Mouse (Mus musculus) ES-E14 (cell line): ENCODE results near the gene Gm44579. TPM values are rescaled to one million over a fixed set of nuclear protein-coding genes. Genes with fewer than 3 reads are reported as not detected.

Experiments
- DNase-seq: peaks from one replicate; pipeline ENCODE4 v3.0.0-alpha.2; 2013; ENCODE audit warnings: low read depth, low spot score
- H3K27ac ChIP-seq: 2 replicates; pipeline ENCODE4 v1.5.1; 2012; ENCODE audit warnings: low read depth, mild to moderate bottlenecking, low read length, moderate library complexity, mixed read lengths; ENCODE audit not compliant: poor library complexity, insufficient read depth, severe bottlenecking
- H3K36me3 ChIP-seq: 2 replicates; pipeline ENCODE4 v1.6.1; 2012; ENCODE audit warnings: mild to moderate bottlenecking, low read length, moderate library complexity, mixed read lengths; ENCODE audit not compliant: control insufficient read depth, poor library complexity, insufficient read depth, severe bottlenecking
- H3K4me1 ChIP-seq, 2 experiments: fragments of 150-350 bp in 1 of 2; sonication (generic) in 1 of 2; 2 replicates each; pipeline ENCODE4 v1.6.1; 2012; ENCODE audit warnings: low read length in 2 of 2, mild to moderate bottlenecking in 1 of 2, mixed read lengths in 1 of 2; ENCODE audit not compliant: control insufficient read depth in 2 of 2, insufficient read depth in 2 of 2, poor library complexity in 1 of 2
- H3K4me3 ChIP-seq, 2 experiments: fragments of 150-350 bp in 1 of 2; sonication (generic) in 1 of 2; 2 replicates each; pipeline ENCODE4 v1.5.1; 2012; ENCODE audit warnings: low read length in 2 of 2, low read depth in 1 of 2, mild to moderate bottlenecking in 1 of 2, mixed read lengths in 1 of 2; ENCODE audit not compliant: insufficient read depth in 1 of 2, poor library complexity in 1 of 2, severe bottlenecking in 1 of 2
- H3K9ac ChIP-seq: 2 replicates; pipeline ENCODE4 v1.6.1; 2012; ENCODE audit warnings: low read depth, mild to moderate bottlenecking, low read length, mixed read lengths; ENCODE audit not compliant: poor library complexity, insufficient read depth, severe bottlenecking
- H3K9me3 ChIP-seq: fragments of 150-350 bp; sonication (generic); 2 replicates; pipeline ENCODE4 v1.6.1; 2012; ENCODE audit warnings: low read depth, mild to moderate bottlenecking, low read length; ENCODE audit not compliant: control insufficient read depth, insufficient read depth
- CHD2 ChIP-seq: IDR thresholded peaks from 2 replicates; pipeline ENCODE4 v1.6.1; 2014; ENCODE audit warnings: mild to moderate bottlenecking, low read depth, low read length, inconsistent platforms
- HCFC1 ChIP-seq: IDR thresholded peaks from 2 replicates; pipeline ENCODE4 v1.6.1; 2012; ENCODE audit warnings: low read length, inconsistent platforms, borderline replicate concordance; ENCODE audit not compliant: insufficient read depth
- MAFK ChIP-seq: IDR thresholded peaks from 2 replicates; pipeline ENCODE4 v1.6.1; 2014; ENCODE audit warnings: mild to moderate bottlenecking, low read depth, low read length, inconsistent platforms; ENCODE audit not compliant: insufficient read depth
- ZC3H11A ChIP-seq: IDR thresholded peaks from 2 replicates; pipeline ENCODE4 v1.6.1; 2012; ENCODE audit warnings: low read depth, mild to moderate bottlenecking, inconsistent platforms, low read length, borderline replicate concordance
- ZNF384 ChIP-seq: IDR thresholded peaks from 2 replicates; pipeline ENCODE4 v1.6.1; 2012; ENCODE audit warnings: low read depth, low read length, inconsistent platforms
- in situ Hi-C, 2 experiments: fragments of 600-800 bp; cut with MboI; formaldehyde crosslinking; loops; one replicate each; pipeline ENCODE4 v1.15.1; 2025; ENCODE audit warnings: low sequenced_read_pairs in 2 of 2, inconsistent platforms in 1 of 2; ENCODE audit not compliant: unreplicated experiment in 2 of 2
- total RNA-seq: library from RNA; depleted of rRNA; stranded (reverse); fragments of 300-350 nt; gene quantifications from 2 replicates; pipeline ENCODE4 v1.2.3, GENCODE M21; 2012; rRNA removed

The Gm44579 gene
- total RNA-seq, result not detected in 2 replicates

DNA sequence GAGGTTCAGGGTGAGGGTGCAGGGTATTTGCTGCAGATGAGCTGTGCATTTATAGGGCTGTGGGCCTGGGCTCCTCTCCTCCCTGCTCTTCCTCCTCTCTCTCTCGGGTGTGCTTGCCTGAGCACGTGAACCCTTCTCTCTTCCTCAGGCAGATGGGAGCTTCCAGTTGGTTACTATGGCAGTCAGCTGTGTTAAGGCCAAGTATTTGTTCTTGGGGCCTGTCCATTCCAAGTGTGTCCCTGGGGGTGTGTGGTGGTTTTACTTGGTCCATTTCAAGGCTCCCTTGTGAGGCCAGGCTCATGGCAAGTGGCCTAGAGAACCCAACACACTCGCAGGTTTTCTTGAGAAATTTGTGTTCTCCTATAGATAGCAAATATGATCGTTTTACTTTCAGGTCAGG lies at the start of gene Gm44579, which contains the start of gene Olfr287:
TSS of gene Gm44579 (minus strand) at position 101 of the 400 bp plus-strand sequence.
TSS of gene Olfr287 (minus strand) at position 180 of the 400 bp plus-strand sequence.
- in situ Hi-C loops, result no loop called here
- no peak for DNase-seq
- Histone ChIP-seq H3K36me3 (no peaks in the 10 kb centered on the region), H3K27ac (no peak within 1 kb of the TSS), H3K4me1 (no peaks in the 10 kb centered on the region; a peak in 1 of 4 replicates), H3K4me3 (no peak within 1 kb of the TSS), H3K9ac (no peak within 1 kb of the TSS), H3K9me3 (no peaks in the 10 kb centered on the region)
- TF ChIP-seq ZC3H11A, result no peak
- no peak for TF ChIP-seq HCFC1
- no peak for TF ChIP-seq CHD2
- no peak for TF ChIP-seq ZNF384
- no peak for TF ChIP-seq MAFK

DNA sequence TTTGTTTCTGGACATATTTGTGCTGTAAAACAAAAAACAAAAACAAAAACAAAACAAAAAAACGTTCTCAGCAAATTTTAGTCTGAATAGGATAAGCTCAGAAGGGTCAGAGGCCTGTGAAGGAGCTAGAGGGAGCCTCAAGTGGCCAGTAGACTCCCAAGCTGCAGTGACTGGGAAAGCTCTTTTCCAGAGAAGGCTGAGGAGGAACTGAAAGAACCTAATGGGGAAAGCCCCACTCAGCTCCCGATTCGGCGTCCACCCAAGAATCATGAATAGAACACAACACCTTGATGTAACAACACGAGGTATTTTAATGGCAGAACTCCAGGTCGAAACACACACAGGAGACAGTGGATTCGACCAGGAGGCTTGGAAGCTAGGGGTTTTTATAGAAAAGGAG lies 37.0 kb upstream of the Gm44579 start:
- no peak for DNase-seq
- Histone ChIP-seq H3K27ac (no peak overlapping the region), H3K4me3 (no peak overlapping the region), H3K4me1 (no peaks in the 10 kb centered on the region), H3K36me3 (no peaks in the 10 kb centered on the region), H3K9ac (no peak overlapping the region), H3K9me3 (no peaks in the 10 kb centered on the region)
- TF ChIP-seq ZNF384, result no peak
- no peak for TF ChIP-seq ZC3H11A
- no peak for TF ChIP-seq MAFK
- TF ChIP-seq CHD2, result no peak
- no peak for TF ChIP-seq HCFC1
- in situ Hi-C loops, result no loop called here

DNA sequence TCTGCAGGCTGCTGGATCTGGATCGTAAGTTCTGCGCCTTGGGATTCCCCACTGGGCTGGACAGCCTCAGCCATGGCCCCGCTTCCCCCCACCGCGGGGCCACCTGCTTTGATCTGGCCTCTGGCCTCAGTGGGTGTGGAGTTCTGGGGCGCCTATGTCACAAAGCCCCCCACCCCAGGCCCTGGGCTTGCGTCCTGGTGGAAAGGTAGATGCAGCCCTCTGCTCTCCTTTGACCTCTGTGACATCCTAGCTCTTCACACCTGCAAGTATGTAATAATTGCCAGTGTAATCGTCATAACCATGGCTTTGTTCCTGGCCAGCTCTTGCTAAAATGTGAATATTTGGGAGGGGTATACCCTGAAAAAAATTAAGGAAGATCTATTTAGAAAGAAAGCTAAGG lies 36.4 kb upstream of the Gm44579 start, which contains the start of gene H1fnt:
TSS of gene H1fnt (minus strand) at position 101 of the 400 bp plus-strand sequence.
- H3K9me3 ChIP-seq, result no peaks in the 10 kb centered on the region
- H3K4me1 ChIP-seq, result no peaks in the 10 kb centered on the region
- H3K27ac ChIP-seq, result no peak within 1 kb of the TSS
- no peak for DNase-seq
- H3K9ac ChIP-seq, result no peak within 1 kb of the TSS
- H3K4me3 ChIP-seq, result no peak within 1 kb of the TSS
- TF ChIP-seq ZC3H11A (no peak), MAFK (no peak), HCFC1 (no peak), ZNF384 (no peak), CHD2 (no peak)
- in situ Hi-C loops, result no loop called here
- no peaks in the 10 kb centered on the region for H3K36me3 ChIP-seq

GRCm38 (mm10) chr15:98256271-98256670 lies 35.5 kb upstream of the Gm44579 start:
- Histone ChIP-seq H3K4me3 (no peak overlapping the region), H3K9me3 (no peaks in the 10 kb centered on the region), H3K4me1 (no peaks in the 10 kb centered on the region), H3K36me3 (no peaks in the 10 kb centered on the region), H3K27ac (no peak overlapping the region), H3K9ac (no peak overlapping the region)
- in situ Hi-C loops, result no loop called here
- no peak for DNase-seq
- TF ChIP-seq HCFC1 (no peak), MAFK (no peak), CHD2 (no peak), ZC3H11A (no peak), ZNF384 (no peak)

GRCm38 (mm10) chr15:98235442-98235841 lies 14.7 kb upstream of the Gm44579 start:
- in situ Hi-C loops, result no loop called here
- no peaks in the 10 kb centered on the region for H3K4me1 ChIP-seq
- TF ChIP-seq ZNF384, result no peak
- no peak for TF ChIP-seq MAFK
- no peak for TF ChIP-seq ZC3H11A
- no peak for TF ChIP-seq HCFC1
- no peak for TF ChIP-seq CHD2
- no peaks in the 10 kb centered on the region for H3K9me3 ChIP-seq
- no peaks in the 10 kb centered on the region for H3K36me3 ChIP-seq
- DNase-seq, result no peak
- H3K9ac ChIP-seq, result no peak overlapping the region
- no peak overlapping the region for H3K4me3 ChIP-seq
- no peak overlapping the region for H3K27ac ChIP-seq
